Mouse (Mus musculus): ENCODE results near the gene Kif23. TPM values are rescaled to one million over a fixed set of nuclear protein-coding genes. Genes with fewer than 3 reads are reported as not detected.

Kif23 gene
- total and polyA plus RNA-seq, 2 experiments: 0.43 to 0.83 TPM

DNA sequence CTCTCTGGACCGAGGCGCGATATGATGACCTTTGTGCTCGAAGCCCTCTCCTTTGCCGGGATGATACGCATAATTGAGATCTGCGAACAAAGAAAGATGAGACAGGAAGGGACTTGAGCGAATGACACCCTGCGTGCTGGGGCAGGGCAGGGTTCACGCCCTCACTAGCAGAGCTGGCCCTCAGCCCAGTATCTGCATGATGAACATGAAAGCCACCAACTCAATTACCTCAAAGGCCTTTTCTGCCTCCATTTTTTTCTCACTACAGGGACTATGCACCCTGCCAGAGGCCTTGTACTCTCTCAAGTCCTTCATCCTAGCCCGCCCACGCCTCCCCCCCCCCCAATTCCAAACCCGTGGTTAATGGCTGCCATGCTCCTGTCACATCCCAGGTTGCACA is 61.6 kb downstream of the Kif23 start:
- H3K9ac ChIP-seq (ENCODE audit: low read depth, low read length): no peak overlapping the region
- no peaks in the 10 kb centered on the region; the same call in 1 of the 2 replicates for H3K27me3 ChIP-seq (ENCODE audit: control insufficient read depth, insufficient read depth, low read length)
- no peaks in the 10 kb centered on the region for H3K4me1 ChIP-seq (ENCODE audit: control insufficient read depth, insufficient read depth, low read length)
- no peak overlapping the region for H3K27ac ChIP-seq (replicated peaks; ENCODE audit: insufficient read depth, low read depth, low read length)
- TF ChIP-seq POLR2A (IDR thresholded peaks at IDR 0.05; ENCODE audit: extremely low read depth, insufficient read depth, low read length) (no peak), CTCF (IDR thresholded peaks at IDR 0.05; ENCODE audit: low read depth, low read length) (no peak)
- no peak overlapping the region for H3K4me3 ChIP-seq (ENCODE audit: insufficient read depth, low read depth, low read length)
- no peaks in the 10 kb centered on the region for H3K79me2 ChIP-seq (ENCODE audit: control insufficient read depth, insufficient read depth, low read length)
- no peak for DNase-seq (ENCODE audit: extremely low read depth, low read depth, low spot score)
- H3K36me3 ChIP-seq (ENCODE audit: control insufficient read depth, insufficient read depth, low read length): no peaks in the 10 kb centered on the region
- 43% methylated on average over 13 of the region's 13 CpGs for WGBS

DNA sequence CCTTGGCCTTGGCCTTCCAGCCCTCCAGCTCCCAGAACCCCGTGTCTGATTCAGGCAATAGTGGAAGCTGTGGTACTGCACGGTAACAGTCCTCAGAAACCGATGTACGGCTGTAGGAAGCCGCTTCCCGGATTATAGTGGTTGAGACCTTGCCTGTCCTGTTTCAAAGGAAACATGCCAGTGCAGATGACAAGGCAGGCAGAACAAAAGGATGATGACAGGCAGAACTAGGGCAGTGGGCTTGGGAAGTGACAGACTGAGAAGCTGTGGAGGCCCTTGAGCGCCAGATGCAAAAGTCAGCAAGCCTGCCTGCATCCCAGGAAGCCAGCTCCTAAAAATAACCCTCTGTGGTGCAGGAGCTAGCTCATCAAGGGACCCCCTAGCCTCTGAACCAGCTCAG is 62.2 kb downstream of the Kif23 start:
- WGBS: 90% methylated on average over 7 of the region's 7 CpGs
- TF ChIP-seq POLR2A (IDR thresholded peaks at IDR 0.05; ENCODE audit: extremely low read depth, insufficient read depth, low read length): no peak
- TF ChIP-seq CTCF (IDR thresholded peaks at IDR 0.05; ENCODE audit: low read depth, low read length): no peak
- H3K27me3 ChIP-seq (ENCODE audit: control insufficient read depth, insufficient read depth, low read length): no peaks in the 10 kb centered on the region; the same call in 1 of the 2 replicates

DNA sequence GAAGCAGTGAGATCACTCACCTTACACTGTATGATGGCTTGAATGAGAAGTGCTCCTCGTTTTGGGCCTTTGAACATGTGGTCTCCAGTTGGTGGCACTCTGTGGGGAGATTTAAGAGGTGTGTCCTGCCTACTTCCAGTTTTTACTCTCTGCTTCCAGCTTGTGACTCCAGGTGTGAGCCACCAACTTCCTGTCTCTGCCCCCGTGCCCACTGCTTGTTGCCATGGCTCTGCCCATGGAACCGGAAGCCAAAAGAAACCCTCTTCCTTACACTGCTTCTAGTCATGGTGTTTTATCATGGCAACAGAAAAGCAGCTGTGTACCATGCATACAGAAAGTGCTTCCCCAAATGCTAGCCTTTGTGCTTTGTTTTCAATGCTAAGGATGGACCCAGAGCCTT is 64.4 kb downstream of the Kif23 start:
- 81% methylated on average over 3 of the region's 3 CpGs for WGBS

More for the DNA sequence above, 62.2 kb downstream of the Kif23 start:
- Histone ChIP-seq H3K27ac (replicated peaks; ENCODE audit: insufficient read depth, low read depth, low read length) (no peak overlapping the region), H3K9ac (ENCODE audit: low read depth, low read length) (no peak overlapping the region), H3K36me3 (ENCODE audit: control insufficient read depth, insufficient read depth, low read length) (no peaks in the 10 kb centered on the region), H3K4me1 (ENCODE audit: control insufficient read depth, insufficient read depth, low read length) (no peaks in the 10 kb centered on the region), H3K79me2 (ENCODE audit: control insufficient read depth, insufficient read depth, low read length) (no peaks in the 10 kb centered on the region), H3K4me3 (ENCODE audit: insufficient read depth, low read depth, low read length) (no peak overlapping the region)
- no peak for DNase-seq (ENCODE audit: extremely low read depth, low read depth, low spot score)

DNA sequence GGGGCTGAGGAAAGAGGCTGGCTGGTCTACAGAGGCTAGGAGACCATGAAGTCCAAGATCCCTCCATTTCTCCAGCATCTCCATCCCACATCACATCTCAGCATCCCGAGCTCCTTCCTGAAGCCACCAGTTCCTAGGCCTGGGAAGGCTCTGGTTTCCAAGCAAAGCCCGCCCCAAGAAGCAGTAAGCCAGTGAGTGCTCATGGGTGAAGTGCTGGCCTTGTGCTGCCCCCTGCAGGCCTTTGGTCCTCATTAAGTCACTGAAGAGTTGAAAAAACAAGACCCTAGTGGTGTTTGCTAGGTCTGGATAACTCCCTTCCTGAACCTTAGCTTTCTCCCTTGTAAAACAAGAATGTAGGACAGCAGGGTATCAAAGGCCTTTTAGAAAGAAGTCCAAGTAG is 67.7 kb downstream of the Kif23 start:
- WGBS: 59% methylated on average over 2 of the region's 2 CpGs
- peak; percentile 15 for DNase-seq (ENCODE audit: extremely low read depth, low read depth, low spot score)

More for the DNA sequence above, 64.4 kb downstream of the Kif23 start:
- Histone ChIP-seq H3K4me1 (ENCODE audit: control insufficient read depth, insufficient read depth, low read length) (no peaks in the 10 kb centered on the region), H3K79me2 (ENCODE audit: control insufficient read depth, insufficient read depth, low read length) (no peaks in the 10 kb centered on the region), H3K9ac (ENCODE audit: low read depth, low read length) (no peak overlapping the region), H3K36me3 (ENCODE audit: control insufficient read depth, insufficient read depth, low read length) (no peaks in the 10 kb centered on the region), H3K4me3 (ENCODE audit: insufficient read depth, low read depth, low read length) (no peak overlapping the region), H3K27me3 (ENCODE audit: control insufficient read depth, insufficient read depth, low read length) (no peaks in the 10 kb centered on the region; the same call in 1 of the 2 replicates), H3K27ac (replicated peaks; ENCODE audit: insufficient read depth, low read depth, low read length) (no peak overlapping the region)
- no peak for DNase-seq (ENCODE audit: extremely low read depth, low read depth, low spot score)
- TF ChIP-seq POLR2A (IDR thresholded peaks at IDR 0.05; ENCODE audit: extremely low read depth, insufficient read depth, low read length): no peak

DNA sequence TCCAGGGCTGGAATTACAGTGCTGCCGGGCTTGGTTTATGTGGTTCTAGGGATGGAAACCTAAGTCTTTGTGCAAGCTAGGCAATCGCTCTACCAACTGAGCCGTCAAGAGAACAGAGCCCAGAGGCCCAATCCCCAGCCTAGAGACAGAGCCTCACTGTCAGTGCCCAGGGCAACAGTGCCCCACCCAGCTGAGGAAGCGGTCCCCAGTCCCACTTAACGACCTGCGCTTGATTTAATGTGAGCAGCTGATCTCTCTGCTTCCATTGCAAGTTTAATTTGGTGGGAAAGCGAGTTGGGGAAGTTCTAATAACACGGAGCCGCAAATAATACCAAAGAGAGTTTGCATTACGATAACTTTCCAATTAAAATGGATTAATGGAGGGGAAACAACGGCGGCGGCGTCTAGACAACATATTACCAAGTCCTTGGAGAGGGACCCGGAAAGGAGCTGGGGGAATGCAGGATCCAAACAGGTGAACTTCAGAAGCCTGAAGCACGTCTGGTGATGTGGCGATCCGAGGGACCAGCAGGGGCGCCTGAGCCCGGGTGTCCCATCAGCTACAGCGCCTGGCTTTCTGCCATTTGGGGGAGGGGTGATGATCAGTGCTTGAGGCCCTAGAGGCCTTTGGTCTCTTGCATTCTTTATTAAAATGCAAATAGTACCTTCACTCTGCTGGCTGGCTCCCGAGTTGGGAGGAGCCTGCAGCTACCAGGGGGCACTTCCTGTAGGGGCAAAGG is 69.0 kb downstream of the Kif23 start:
- no peaks in the 10 kb centered on the region; the same call in 1 of the 2 replicates for H3K27me3 ChIP-seq (ENCODE audit: control insufficient read depth, insufficient read depth, low read length)
- no peaks in the 10 kb centered on the region for H3K36me3 ChIP-seq (ENCODE audit: control insufficient read depth, insufficient read depth, low read length)
- H3K9ac ChIP-seq (ENCODE audit: low read depth, low read length): no peak overlapping the region
- H3K4me1 ChIP-seq (ENCODE audit: control insufficient read depth, insufficient read depth, low read length): no peaks in the 10 kb centered on the region
- TF ChIP-seq POLR2A (IDR thresholded peaks at IDR 0.05; ENCODE audit: extremely low read depth, insufficient read depth, low read length) (no peak), CTCF (IDR thresholded peaks at IDR 0.05; ENCODE audit: low read depth, low read length) (no peak)
- no peak overlapping the region for H3K4me3 ChIP-seq (ENCODE audit: insufficient read depth, low read depth, low read length)
- 52% methylated on average over 22 of the region's 22 CpGs for WGBS
- H3K79me2 ChIP-seq (ENCODE audit: control insufficient read depth, insufficient read depth, low read length): no peaks in the 10 kb centered on the region
- no peak overlapping the region for H3K27ac ChIP-seq (replicated peaks; ENCODE audit: insufficient read depth, low read depth, low read length)
- DNase-seq (ENCODE audit: extremely low read depth, low read depth, low spot score): no peak

More for the DNA sequence above, 67.7 kb downstream of the Kif23 start:
- no peaks in the 10 kb centered on the region for H3K4me1 ChIP-seq (ENCODE audit: control insufficient read depth, insufficient read depth, low read length)
- H3K36me3 ChIP-seq (ENCODE audit: control insufficient read depth, insufficient read depth, low read length): no peaks in the 10 kb centered on the region
- H3K9ac ChIP-seq (ENCODE audit: low read depth, low read length): no peak overlapping the region
- TF ChIP-seq CTCF (IDR thresholded peaks at IDR 0.05; ENCODE audit: low read depth, low read length) (peak; percentile 62), POLR2A (IDR thresholded peaks at IDR 0.05; ENCODE audit: extremely low read depth, insufficient read depth, low read length) (no peak)
- H3K27me3 ChIP-seq (ENCODE audit: control insufficient read depth, insufficient read depth, low read length): no peaks in the 10 kb centered on the region; the same call in 1 of the 2 replicates
- no peak overlapping the region for H3K4me3 ChIP-seq (ENCODE audit: insufficient read depth, low read depth, low read length)
- no peak overlapping the region for H3K27ac ChIP-seq (replicated peaks; ENCODE audit: insufficient read depth, low read depth, low read length)
- H3K79me2 ChIP-seq (ENCODE audit: control insufficient read depth, insufficient read depth, low read length): no peaks in the 10 kb centered on the region

DNA sequence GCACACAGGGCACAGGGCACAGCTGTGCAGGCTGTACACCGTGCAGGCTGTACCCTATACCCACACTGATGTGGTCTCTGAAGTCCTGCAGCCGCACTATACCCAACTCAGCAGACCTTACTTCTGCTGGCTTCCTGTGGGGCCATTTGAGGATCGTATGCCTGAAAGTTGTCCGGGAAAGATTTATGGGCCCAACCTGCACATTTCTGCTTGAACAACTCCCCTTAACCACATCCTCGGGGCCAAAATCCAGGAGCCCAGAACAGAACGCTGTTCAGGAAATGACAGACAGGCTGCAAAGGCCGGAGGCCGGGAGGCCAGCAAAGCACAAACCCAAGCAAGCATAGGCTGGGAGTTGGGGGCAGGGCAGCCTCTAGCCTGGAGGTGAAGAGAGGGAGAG is 73.2 kb downstream of the Kif23 start:
- Histone ChIP-seq H3K27me3 (ENCODE audit: control insufficient read depth, insufficient read depth, low read length) (no peaks in the 10 kb centered on the region), H3K36me3 (ENCODE audit: control insufficient read depth, insufficient read depth, low read length) (no peaks in the 10 kb centered on the region), H3K27ac (replicated peaks; ENCODE audit: insufficient read depth, low read depth, low read length) (no peak overlapping the region), H3K4me3 (ENCODE audit: insufficient read depth, low read depth, low read length) (no peak overlapping the region), H3K79me2 (ENCODE audit: control insufficient read depth, insufficient read depth, low read length) (no peaks in the 10 kb centered on the region), H3K4me1 (ENCODE audit: control insufficient read depth, insufficient read depth, low read length) (no peaks in the 10 kb centered on the region), H3K9ac (ENCODE audit: low read depth, low read length) (no peak overlapping the region)
- TF ChIP-seq CTCF (IDR thresholded peaks at IDR 0.05; ENCODE audit: low read depth, low read length): no peak
- TF ChIP-seq POLR2A (IDR thresholded peaks at IDR 0.05; ENCODE audit: extremely low read depth, insufficient read depth, low read length): no peak
- WGBS: 76% methylated on average over 8 of the region's 8 CpGs
- no peak for DNase-seq (ENCODE audit: extremely low read depth, low read depth, low spot score)
